Mouse (Mus musculus): ENCODE measurements at regions not wholly inside any gene's neighbourhood (a gene's known extent, or its start where the extent isn't known, plus 50 kb on each side); places are given as distances from the start of the nearest gene placed in this dataset.
"Not testable (repeated sequence)": the region's sequence is repeated elsewhere in the genome, so short reads cannot be mapped to it uniquely, and the experiment has no call there.

DNA sequence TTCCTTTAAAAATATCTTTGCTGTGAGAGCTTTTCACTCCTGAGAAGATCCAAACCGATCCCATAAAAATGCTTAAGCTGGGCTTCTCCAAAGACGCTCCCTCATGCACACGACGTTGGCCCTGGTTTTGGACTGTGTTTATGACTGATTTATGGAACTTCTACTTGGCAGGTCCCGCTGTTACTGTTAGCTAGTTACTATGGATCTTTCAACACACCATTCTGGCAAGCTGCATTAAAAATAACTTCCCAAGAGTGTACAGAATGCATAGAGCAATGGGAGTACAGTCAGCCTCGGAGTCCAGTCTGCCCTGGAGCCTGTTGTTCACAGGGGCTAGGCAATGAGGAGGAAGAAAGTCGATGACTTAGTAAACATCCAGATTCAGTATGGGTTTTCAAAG, 71.5 kb upstream of the Cdk6 start:
- no peak overlapping the region for H3K4me3 ChIP-seq (replicated peaks; ENCODE audit: low read depth, low read length)
- no peak for ATAC-seq (ENCODE audit: low FRiP score, low TSS enrichment)
- H3K36me3 ChIP-seq (ENCODE audit: control insufficient read depth, insufficient read depth, low read length): no peaks in the 10 kb centered on the region
- WGBS: 91% methylated on average over 7 of the region's 7 CpGs
- H3K27me3 ChIP-seq (ENCODE audit: control insufficient read depth, insufficient read depth, low read length): no peaks in the 10 kb centered on the region
- H3K4me2 ChIP-seq (ENCODE audit: low read length): no peak overlapping the region
- no peak overlapping the region for H3K27ac ChIP-seq (replicated peaks; ENCODE audit: low read depth, low read length)
- no peak overlapping the region for H3K9ac ChIP-seq (replicated peaks; ENCODE audit: low read length)
- H3K4me1 ChIP-seq (ENCODE audit: control insufficient read depth, insufficient read depth, low read length): no peaks in the 10 kb centered on the region
- no peak for DNase-seq
- no peaks in the 10 kb centered on the region for H3K9me3 ChIP-seq (ENCODE audit: control insufficient read depth, low read length)

DNA sequence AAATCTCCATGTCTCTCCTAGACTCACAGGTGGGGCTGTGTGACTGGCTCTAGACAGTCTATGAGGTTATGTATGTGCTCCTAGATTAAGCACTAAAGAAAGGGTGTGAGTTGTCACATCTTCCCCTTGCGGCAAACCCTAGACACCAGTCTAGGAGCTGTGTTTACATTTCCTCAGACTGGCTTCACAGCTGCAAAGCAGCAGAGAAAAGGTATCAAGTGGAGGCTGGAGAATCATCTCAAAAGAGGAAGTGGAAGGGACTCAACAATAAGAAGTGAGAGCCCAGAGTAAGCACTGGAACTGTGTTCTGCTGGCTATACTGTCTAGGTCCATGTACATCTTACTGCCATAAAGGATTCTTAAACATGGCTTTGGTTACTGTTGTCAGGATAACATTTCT, 68.1 kb upstream of the Cdk6 start:
- H3K9me3 ChIP-seq (ENCODE audit: control insufficient read depth, low read length); H3K4me1 ChIP-seq (ENCODE audit: control insufficient read depth, insufficient read depth, low read length); H3K27ac ChIP-seq (replicated peaks; ENCODE audit: low read depth, low read length); DNase-seq; H3K27me3 ChIP-seq (ENCODE audit: control insufficient read depth, insufficient read depth, low read length); H3K9ac ChIP-seq (replicated peaks; ENCODE audit: low read length); ATAC-seq (ENCODE audit: low FRiP score, low TSS enrichment); H3K4me3 ChIP-seq (replicated peaks; ENCODE audit: low read depth, low read length); H3K36me3 ChIP-seq (ENCODE audit: control insufficient read depth, insufficient read depth, low read length); H3K4me2 ChIP-seq (ENCODE audit: low read length): not testable (repeated sequence)
- 97% methylated on average over 1 of the region's 1 CpGs for WGBS

DNA sequence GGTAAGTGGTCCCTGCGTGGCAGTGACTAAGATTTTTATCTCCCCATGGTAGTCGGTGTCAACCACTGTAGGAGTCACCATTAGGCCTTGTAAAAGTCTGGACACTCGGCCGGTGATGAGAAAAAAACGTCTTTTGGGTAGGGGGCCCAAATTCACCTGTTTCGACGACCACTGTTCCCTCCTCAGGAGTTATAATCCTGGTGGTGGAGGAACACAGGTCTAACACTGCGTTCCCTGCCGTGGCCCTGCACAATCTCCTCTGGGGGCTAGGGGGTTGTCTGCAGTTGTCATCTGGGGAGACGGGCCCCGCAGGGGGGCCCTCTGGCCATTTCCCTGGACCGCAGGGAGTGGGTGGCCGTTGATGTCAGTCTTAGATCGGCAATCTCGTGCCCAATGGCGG, 64.0 kb upstream of the Cdk6 start:
- WGBS: 95% methylated on average over 16 of the region's 16 CpGs
- H3K9ac ChIP-seq (replicated peaks; ENCODE audit: low read length); H3K9me3 ChIP-seq (ENCODE audit: control insufficient read depth, low read length); DNase-seq; H3K4me2 ChIP-seq (ENCODE audit: low read length); H3K27me3 ChIP-seq (ENCODE audit: control insufficient read depth, insufficient read depth, low read length); H3K27ac ChIP-seq (replicated peaks; ENCODE audit: low read depth, low read length); ATAC-seq (ENCODE audit: low FRiP score, low TSS enrichment); H3K4me1 ChIP-seq (ENCODE audit: control insufficient read depth, insufficient read depth, low read length); H3K4me3 ChIP-seq (replicated peaks; ENCODE audit: low read depth, low read length); H3K36me3 ChIP-seq (ENCODE audit: control insufficient read depth, insufficient read depth, low read length): not testable (repeated sequence)

DNA sequence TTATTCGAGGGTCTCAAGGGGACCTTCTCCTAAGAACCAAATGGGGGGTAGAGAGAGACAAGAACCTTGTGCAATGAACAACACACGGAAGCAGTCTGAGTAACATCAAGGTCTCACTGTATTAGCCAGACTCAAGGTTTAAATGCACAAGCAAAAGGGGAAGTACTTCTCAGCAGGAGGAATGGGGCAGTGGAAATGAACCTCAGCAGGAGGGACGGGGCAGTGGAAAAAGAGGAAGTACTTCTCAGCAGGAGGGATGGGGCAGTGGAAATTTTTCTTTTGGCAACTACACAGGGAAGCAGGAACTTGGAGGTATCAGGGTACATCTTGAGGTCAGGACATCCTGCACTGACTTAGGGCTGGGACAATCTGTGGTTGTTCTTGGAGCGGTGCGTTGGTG, 62.3 kb upstream of the Cdk6 start:
- ATAC-seq (ENCODE audit: low FRiP score, low TSS enrichment); H3K27me3 ChIP-seq (ENCODE audit: control insufficient read depth, insufficient read depth, low read length); H3K4me2 ChIP-seq (ENCODE audit: low read length); H3K9me3 ChIP-seq (ENCODE audit: control insufficient read depth, low read length); H3K36me3 ChIP-seq (ENCODE audit: control insufficient read depth, insufficient read depth, low read length); H3K4me1 ChIP-seq (ENCODE audit: control insufficient read depth, insufficient read depth, low read length); DNase-seq; H3K9ac ChIP-seq (replicated peaks; ENCODE audit: low read length); H3K4me3 ChIP-seq (replicated peaks; ENCODE audit: low read depth, low read length); H3K27ac ChIP-seq (replicated peaks; ENCODE audit: low read depth, low read length): not testable (repeated sequence)
- WGBS: 93% methylated on average over 5 of the region's 5 CpGs

DNA sequence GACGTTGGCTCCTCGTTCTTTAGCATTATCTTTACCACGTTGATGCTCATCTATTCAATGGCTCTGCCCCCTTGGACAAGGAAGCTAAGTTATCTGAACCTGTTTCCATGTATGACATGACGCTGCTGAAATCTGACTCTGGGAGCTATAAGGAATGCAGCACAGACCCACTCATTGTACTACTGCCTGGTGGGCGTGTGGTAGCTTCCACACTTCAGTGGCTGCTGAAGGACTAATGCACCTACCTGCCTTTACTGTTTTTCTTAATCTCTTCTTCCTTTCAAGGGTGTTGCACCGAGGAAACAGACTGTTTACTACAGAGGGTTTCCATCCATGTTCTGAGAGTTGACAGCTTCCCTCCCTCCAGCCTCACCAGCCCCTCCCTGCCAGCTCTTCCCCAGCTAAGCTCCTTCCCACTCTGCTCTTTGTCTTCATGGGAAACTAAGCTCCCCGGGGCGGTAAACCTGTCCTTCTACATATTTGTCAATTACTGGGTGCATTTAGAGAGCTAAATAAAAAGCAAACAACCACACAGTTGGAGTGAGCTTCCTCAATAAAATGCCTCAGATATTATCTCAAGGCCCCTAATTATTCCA, 59.3 kb upstream of the Cdk6 start:
- 59% methylated on average over 8 of the region's 8 CpGs for WGBS
- H3K4me1 ChIP-seq (ENCODE audit: control insufficient read depth, insufficient read depth, low read length); H3K27me3 ChIP-seq (ENCODE audit: control insufficient read depth, insufficient read depth, low read length); ATAC-seq (ENCODE audit: low FRiP score, low TSS enrichment); H3K4me3 ChIP-seq (replicated peaks; ENCODE audit: low read depth, low read length); H3K27ac ChIP-seq (replicated peaks; ENCODE audit: low read depth, low read length); H3K9me3 ChIP-seq (ENCODE audit: control insufficient read depth, low read length); H3K4me2 ChIP-seq (ENCODE audit: low read length); H3K9ac ChIP-seq (replicated peaks; ENCODE audit: low read length); DNase-seq; H3K36me3 ChIP-seq (ENCODE audit: control insufficient read depth, insufficient read depth, low read length): not testable (repeated sequence)

DNA sequence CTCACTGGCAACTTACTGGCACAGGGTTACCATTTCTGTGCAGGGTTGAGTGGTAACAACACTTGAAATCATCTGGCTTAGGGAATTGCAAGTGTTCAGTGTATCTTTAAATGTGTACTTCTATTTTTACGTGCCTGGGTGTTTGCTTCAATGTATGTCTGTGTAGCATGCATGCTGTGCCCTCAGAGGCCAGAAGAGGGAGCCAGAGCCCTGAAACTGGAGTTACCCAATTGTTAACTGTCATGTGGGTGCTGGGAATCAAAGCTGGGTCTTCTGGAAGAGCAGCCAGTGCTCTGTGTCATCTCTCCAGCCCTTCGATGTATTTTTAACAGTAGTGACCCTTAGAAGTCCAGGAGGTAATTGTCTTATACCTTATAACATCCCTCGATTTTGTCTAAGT, 58.2 kb upstream of the Cdk6 start:
- no peaks in the 10 kb centered on the region for H3K4me1 ChIP-seq (ENCODE audit: control insufficient read depth, insufficient read depth, low read length)
- H3K27ac ChIP-seq (replicated peaks; ENCODE audit: low read depth, low read length): no peak overlapping the region
- ATAC-seq (ENCODE audit: low FRiP score, low TSS enrichment): no peak
- no peak for DNase-seq
- no peaks in the 10 kb centered on the region for H3K27me3 ChIP-seq (ENCODE audit: control insufficient read depth, insufficient read depth, low read length)
- H3K4me3 ChIP-seq (replicated peaks; ENCODE audit: low read depth, low read length): no peak overlapping the region
- WGBS: 90% methylated on average over 3 of the region's 3 CpGs
- no peaks in the 10 kb centered on the region for H3K36me3 ChIP-seq (ENCODE audit: control insufficient read depth, insufficient read depth, low read length)
- no peak overlapping the region for H3K4me2 ChIP-seq (ENCODE audit: low read length)
- no peaks in the 10 kb centered on the region for H3K9me3 ChIP-seq (ENCODE audit: control insufficient read depth, low read length)
- no peak overlapping the region for H3K9ac ChIP-seq (replicated peaks; ENCODE audit: low read length)

DNA sequence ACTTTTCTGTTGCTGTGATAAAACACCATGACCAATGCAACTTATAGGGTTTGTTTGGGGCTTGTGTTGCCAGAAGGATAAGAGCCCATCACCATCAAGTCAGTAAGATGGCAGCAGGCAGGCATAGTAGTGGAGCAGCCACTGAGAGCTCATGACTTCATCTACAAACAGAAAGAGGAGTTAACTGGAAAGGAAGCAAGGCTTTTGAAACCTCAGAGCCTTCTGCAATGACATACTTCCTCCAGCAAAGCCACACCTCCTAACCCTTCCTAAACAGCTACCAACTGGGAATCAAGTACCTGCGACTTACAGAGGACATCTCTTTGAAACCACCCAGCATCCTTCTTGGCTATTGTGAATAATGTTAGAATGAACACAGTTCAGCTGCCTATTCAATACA, 57.0 kb upstream of the Cdk6 start:
- H3K4me3 ChIP-seq (replicated peaks; ENCODE audit: low read depth, low read length); H3K4me1 ChIP-seq (ENCODE audit: control insufficient read depth, insufficient read depth, low read length); DNase-seq; ATAC-seq (ENCODE audit: low FRiP score, low TSS enrichment); H3K9me3 ChIP-seq (ENCODE audit: control insufficient read depth, low read length); H3K27ac ChIP-seq (replicated peaks; ENCODE audit: low read depth, low read length); H3K27me3 ChIP-seq (ENCODE audit: control insufficient read depth, insufficient read depth, low read length); H3K4me2 ChIP-seq (ENCODE audit: low read length); H3K9ac ChIP-seq (replicated peaks; ENCODE audit: low read length); H3K36me3 ChIP-seq (ENCODE audit: control insufficient read depth, insufficient read depth, low read length): not testable (repeated sequence)
- 100% methylated on average over 1 of the region's 1 CpGs for WGBS

DNA sequence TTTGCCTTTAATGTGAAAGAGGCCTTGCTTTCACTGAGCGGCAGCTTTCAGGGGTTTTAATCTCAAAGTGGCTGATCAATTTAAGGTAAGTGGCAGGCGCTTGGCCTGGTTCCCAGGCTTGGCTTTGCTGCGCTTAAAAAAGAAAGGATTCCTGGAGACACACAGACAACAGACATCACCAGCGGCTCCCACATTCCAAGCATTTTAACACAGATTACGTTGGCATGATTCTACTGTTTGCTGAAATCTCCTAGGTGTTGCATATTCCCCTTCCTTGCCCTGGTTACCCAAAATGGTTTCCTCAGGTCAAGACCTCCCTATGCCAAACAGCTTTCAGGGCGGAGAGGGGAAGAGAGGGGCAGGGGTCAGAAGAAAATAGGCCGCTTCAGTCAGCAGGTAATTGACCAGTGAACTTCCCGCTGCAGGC, 51.3 kb upstream of the Cdk6 start:
- not testable (repeated sequence) for H3K4me1 ChIP-seq (ENCODE audit: control insufficient read depth, insufficient read depth, low read length); H3K27me3 ChIP-seq (ENCODE audit: control insufficient read depth, insufficient read depth, low read length); H3K27ac ChIP-seq (replicated peaks; ENCODE audit: low read depth, low read length); H3K9me3 ChIP-seq (ENCODE audit: control insufficient read depth, low read length); H3K4me3 ChIP-seq (replicated peaks; ENCODE audit: low read depth, low read length); H3K9ac ChIP-seq (replicated peaks; ENCODE audit: low read length); H3K36me3 ChIP-seq (ENCODE audit: control insufficient read depth, insufficient read depth, low read length); H3K4me2 ChIP-seq (ENCODE audit: low read length)
- whole genome bisulfite sequencing: 7% methylated on average over 8 of the region's 8 CpGs
- peak; percentile 66; the same call in 1 of the 2 replicates for ATAC-seq (ENCODE audit: low FRiP score, low TSS enrichment)
- DNase-seq: peak; percentile 77
